Mouse (Mus musculus) spleen, adult 18-20 months (tissue): ENCODE measurements around the gene Arfip1.

Experiments
- DNase-seq, 2 experiments: peaks; one replicate each; pipeline ENCODE4 v3.0.0; 2022; ENCODE audit warnings: mixed read lengths in 2 of 2

The Arfip1 gene

DNA sequence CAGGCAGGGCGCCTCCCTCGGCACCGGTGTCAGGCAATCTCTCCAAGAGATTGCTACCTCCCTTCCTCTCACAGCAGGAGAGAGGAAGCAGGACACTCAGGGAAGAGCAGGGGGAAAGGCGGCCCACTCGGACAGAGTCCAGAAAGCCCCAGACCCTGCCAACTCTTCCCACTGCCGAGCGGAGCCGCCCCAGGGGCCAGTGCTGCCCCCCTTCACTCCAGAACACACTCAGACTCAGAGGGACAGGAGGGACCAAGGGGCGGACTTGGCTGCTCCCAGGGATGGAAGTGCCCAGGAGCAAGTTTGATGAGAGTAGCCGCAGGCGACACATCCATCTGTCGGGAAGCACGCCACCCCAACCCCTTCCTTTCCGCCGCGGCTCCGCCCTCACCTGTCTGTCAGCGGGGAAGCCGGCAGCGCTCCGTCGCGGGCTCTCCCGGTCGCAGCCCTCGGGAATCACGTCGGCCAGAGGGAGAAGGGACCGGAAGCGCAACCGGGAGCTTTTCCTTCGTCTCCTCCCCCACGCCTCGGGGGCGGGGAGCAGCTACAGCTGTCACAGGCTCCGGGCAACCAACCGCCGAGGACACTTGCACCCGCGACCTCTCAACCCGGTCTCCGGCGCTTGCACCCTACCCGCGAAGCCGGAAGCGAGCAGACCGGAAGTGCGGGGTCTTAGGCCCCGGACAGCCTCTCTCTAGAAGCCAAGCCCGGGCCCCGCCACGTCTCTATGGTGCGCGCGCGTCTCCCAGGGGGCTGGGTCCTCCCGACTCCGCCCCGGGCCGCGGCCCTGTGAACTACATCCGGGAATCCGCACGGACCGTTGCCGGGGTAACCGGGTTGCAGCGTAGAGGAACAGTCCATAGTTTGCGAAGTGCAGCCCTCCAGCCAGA lies at the start of gene Arfip1:
Arfip1 (minus strand) TSS at position 603 of the 890 bp plus-strand sequence.
- peak; percentile 88 to 94 for DNase-seq

GRCm38 (mm10) chr3:84631586-84631985 lies 49.2 kb upstream of the Arfip1 start:
- no peak for DNase-seq

DNA sequence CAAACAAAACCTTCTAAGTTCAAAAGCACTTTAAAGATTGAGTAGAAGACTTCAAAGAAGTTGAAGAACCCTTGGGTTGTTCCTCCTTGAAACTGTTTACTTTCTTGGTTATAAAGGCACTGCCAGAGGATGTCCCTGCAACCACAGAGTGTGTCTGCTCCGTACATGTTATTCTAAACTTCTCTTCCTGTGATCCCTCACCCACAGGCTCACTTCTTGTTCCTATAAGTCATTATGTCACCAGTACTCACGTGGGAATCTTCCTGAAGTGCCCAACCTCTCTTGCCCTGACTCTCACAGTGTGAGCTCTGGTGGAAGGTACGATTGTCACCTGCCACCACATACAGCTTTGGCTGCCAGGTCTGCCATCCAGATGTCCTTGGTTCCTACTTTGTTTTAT lies 39.6 kb upstream of the Arfip1 start:
- DNase-seq: no peak

DNA sequence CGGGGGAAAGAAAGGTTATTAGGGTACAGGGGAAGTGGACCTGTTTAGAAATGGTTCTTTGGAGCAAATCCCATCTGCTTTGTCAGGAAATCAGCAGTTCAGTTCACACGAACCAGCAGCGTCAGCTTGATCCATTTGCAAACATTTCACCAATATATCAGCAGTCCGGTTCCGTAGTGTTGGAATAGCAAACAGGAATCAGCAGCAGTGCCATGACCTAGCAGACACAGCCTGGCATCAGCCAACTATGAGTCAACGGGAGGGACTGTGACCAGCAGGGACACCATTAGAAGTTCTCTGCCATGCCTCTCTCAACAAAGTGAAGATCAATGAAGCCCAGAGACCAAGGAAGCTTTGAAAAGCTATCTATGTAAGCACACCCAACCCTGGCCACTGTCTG lies 37.3 kb upstream of the Arfip1 start:
- no peak for DNase-seq

- DNase-seq: no peak
Measured at GRCm38 (mm10) chr3:84619056-84619455, 36.6 kb upstream of the Arfip1 start.

DNA sequence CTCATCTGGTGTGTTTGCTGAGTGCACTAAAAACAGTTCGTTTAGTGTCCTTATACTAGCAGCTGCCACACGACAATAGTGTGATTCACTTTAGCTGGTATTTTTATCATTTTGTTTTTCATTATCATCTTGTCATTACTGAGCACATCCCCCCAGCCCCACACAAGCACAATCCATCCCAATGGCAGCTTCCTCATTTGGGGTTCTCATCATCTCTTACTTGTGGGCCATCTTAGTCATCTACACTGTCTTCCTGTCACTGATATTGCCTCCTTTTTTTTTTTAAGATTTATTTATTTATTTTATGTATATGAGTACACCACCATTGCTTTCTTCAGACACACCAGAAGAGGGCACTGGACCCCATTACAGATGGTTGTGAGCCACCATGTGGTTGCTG lies 36.2 kb upstream of the Arfip1 start:
- no peak for DNase-seq

DNA sequence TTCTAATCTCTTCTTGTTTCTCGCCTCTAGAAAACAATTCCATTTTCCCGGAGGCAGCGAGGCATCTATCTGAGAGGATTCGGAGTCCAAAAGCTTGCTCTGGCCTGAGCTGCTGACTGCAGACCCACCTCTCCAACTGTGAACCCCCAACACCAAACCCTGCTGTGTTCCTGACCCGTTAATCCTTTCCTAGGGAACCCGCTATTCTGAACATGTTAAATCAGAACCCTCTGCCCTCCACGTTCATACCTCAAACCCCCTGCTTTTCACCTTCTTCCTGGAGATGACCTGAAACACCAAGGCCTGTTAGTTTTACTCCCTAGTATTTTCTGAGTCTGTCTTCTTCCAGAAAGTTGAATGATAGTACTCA lies 33.4 kb upstream of the Arfip1 start:
- DNase-seq: no peak

DNA sequence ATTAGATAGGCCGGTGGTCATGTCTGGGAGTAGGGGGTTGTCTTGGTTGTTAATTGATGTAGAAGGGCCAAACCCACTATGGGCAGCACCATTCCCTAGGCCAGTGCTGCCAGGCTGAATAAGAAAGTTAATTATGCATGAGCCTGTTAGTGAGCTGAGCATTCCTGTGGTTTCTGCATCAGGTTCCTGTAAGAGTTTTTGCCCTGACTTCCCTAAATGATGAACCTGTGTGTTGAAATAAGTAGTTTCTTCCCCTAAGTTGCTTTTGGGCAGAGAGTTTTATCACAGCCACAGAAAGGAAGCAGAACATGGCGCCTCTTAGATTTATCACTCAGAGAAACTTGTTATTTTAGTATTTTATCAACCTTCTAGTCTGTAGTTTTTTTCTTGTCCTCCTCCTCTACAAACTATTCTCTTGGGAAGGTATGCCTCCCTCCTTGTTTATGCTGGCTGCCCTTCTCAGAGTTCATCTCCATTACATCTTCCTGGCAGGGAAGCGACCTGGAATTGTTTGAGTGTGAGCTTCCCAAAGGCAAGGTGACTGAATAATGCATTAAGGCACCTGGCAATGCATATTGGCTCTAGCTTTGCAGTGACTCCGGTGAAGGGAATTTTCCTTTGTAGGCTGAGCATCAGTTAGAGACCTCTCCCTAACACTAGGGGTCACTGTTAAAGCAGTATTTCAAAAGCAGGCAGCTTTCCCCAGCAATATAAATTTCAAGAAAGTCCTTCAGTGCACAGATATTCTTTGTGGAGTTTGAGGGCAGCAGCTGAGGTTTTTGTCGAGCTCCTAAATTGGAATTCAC lies 32.8 kb upstream of the Arfip1 start:
- peak in 1 of 2 experiments; percentile 10 for DNase-seq

DNA sequence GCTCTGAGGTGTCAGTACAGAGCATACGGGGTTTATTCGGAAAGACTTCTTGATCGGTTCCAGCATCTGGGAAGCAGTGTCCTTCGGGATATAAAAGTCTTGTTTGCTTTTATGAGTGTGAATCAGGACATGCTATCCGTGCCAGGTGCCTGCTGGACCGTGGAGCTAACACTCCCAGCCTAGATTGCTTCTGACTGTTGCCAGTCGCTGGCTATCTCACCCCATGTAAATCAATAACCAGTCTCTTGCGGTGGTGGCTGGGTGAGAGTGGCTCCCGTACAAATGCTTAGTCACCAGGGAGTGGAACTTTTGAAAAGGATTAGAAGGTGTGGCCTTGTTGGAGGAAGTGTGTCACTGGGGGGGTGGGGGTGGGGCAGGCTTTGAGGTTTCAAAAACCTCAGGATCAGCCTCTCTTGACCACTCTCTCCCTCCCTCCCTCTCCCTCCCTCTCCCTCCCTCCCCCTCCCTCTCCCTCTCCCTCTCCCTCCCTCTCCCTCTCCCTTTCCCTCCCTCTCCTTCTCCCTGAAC lies 27.8 kb upstream of the Arfip1 start:
- no peak for DNase-seq

GRCm38 (mm10) chr3:84603212-84603611 lies 20.8 kb upstream of the Arfip1 start:
- DNase-seq: no peak

GRCm38 (mm10) chr3:84602759-84603158 lies 20.3 kb upstream of the Arfip1 start:
- no peak for DNase-seq

GRCm38 (mm10) chr3:84601870-84602495 lies 19.6 kb upstream of the Arfip1 start:
- no peak for DNase-seq

DNA sequence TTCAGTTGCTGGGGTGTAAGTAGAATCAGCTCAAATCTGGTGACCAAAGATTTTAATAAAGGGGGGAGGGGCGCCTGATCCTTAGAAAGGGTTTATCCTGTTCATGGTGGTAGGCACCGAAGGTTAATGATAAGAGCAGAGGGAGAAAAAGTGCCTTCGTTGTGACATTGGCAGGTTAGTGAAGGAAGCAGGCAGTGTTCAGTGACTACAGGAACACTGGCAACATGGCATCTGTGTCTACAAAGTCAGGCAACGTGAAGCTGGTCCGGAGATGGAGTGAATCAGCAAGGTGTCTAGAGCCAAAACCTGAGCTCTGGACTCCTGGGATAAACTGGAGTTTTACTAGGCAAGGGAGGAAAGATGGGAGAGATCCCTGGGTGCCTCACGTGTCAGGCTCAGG lies 16.3 kb upstream of the Arfip1 start:
- DNase-seq: no peak

GRCm38 (mm10) chr3:84597996-84598734 lies 15.7 kb upstream of the Arfip1 start:
- DNase-seq: no peak

DNA sequence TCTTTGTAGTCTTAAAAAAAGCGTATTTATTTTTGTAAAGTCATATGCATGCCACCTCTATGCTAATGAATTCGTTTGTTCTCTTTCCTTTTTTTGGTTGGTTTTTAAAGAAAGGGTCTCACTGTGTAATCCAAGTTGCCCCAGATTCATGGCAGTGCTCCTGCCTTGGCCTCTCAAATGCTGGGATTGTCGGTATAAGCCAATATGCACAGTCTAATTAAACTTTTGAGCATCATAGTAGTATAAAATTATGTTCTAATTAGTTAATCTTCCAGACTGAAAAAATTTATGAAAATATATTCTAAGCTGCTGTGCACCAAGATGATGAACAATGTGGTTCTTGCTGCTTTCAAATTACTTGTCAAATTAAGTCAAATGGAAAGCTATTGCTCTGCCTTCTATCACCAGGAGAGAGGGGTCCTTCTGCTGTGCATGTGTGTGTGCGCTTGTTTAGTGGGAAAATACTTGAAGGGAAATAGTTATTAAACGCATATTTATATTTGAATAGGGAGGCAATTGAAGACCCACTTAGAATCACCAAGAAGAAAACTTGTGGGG lies 13.3 kb upstream of the Arfip1 start:
- no peak for DNase-seq

- no peak for DNase-seq
Measured at GRCm38 (mm10) chr3:84594894-84595676, 12.7 kb upstream of the Arfip1 start.

DNA sequence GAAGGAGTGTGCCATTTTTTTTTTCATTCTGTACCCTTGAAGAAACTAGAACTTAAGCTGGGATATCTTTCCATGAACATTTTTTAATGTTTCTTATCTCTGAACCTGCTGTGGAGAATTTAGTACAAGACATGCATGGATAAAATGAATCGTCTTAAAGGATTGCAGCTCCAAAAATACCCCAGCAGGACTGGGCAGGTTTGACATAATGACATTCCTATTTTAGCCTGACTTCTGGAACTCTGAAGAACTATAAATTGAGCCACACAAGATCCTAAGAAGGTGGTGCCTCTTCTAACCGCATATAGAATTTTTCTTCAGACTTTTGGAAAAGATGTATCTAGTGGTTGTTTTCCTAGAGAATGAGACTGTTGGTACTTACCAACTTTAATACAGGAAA lies 10.8 kb upstream of the Arfip1 start, which contains the start of gene Tigd4:
Tigd4 (plus strand) TSS at position 301 of the 400 bp plus-strand sequence.
- no peak for DNase-seq

- DNase-seq: no peak
Measured at GRCm38 (mm10) chr3:84586736-84587135, 4.3 kb upstream of the Arfip1 start.

DNA sequence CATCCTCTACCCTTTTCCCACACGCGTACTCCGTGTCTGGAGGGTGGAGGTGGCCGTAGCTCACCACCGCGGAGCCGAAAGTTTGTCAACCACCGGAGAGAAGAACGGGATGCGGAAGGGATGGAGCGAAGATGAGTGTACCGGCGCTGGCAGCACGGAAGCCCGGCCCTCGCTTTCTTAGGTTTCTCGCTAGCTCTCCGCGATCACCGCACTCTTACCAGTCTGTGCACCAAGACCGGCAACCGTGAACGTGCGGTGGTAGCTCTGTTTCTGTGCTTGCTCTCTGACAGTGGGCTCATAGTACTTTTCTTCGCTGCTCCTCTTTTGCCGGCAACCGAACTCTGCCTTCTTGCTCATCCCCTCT lies 470 bp upstream of the Arfip1 start:
- DNase-seq: no peak

- no peak for DNase-seq
Measured at GRCm38 (mm10) chr3:84581696-84582022, 766 bp downstream of the Arfip1 start.

GRCm38 (mm10) chr3:84580716-84581115 lies 1.7 kb downstream of the Arfip1 start:
- DNase-seq: no peak
